Mouse (Mus musculus) midbrain, embryonic 16.5 days (tissue): Measurements from ENCODE around the gene Cxcr2. TPM values are rescaled to one million over a fixed set of nuclear protein-coding genes. Genes with fewer than 3 reads are reported as not detected.

Experiments
- ATAC-seq: fragments of 200-750 bp; cut with Nextera tagmentation; 2 replicates; pipeline ENCODE4 v1.8.0; 2017; ENCODE audit warnings: moderate TSS enrichment
- H3K27ac ChIP-seq: fragments of 300-500 bp; sonication (generic); 2 replicates; pipeline ENCODE4 v1.5.1; 2014; ENCODE audit warnings: mild to moderate bottlenecking, low read length, mixed read lengths
- H3K27me3 ChIP-seq: fragments of 300-500 bp; sonication (generic); 2 replicates; pipeline ENCODE4 v1.6.1; 2014; ENCODE audit warnings: low read depth, low read length, mixed read lengths; ENCODE audit not compliant: control insufficient read depth, insufficient read depth
- H3K36me3 ChIP-seq: fragments of 300-500 bp; sonication (generic); 2 replicates; pipeline ENCODE4 v1.6.1; 2014; ENCODE audit warnings: mild to moderate bottlenecking, low read length, moderate library complexity, mixed read lengths; ENCODE audit not compliant: control insufficient read depth, insufficient read depth
- H3K4me1 ChIP-seq: fragments of 300-500 bp; sonication (generic); 2 replicates; pipeline ENCODE4 v1.6.1; 2014; ENCODE audit warnings: mild to moderate bottlenecking, low read length, mixed read lengths; ENCODE audit not compliant: control insufficient read depth, insufficient read depth
- H3K4me2 ChIP-seq: fragments of 300-500 bp; sonication (generic); 2 replicates; pipeline ENCODE4 v1.6.1; 2014; ENCODE audit warnings: mild to moderate bottlenecking, low read length, mixed read lengths
- H3K4me3 ChIP-seq: fragments of 300-500 bp; sonication (generic); 2 replicates; pipeline ENCODE4 v1.5.1; 2014; ENCODE audit warnings: low read depth, mild to moderate bottlenecking, low read length, moderate library complexity, mixed read lengths
- H3K9ac ChIP-seq: fragments of 300-500 bp; sonication (generic); 2 replicates; pipeline ENCODE4 v1.6.1; 2014; ENCODE audit warnings: low read depth, low read length, mixed read lengths
- H3K9me3 ChIP-seq: fragments of 300-500 bp; sonication (generic); replicated peaks from 2 replicates; pipeline ENCODE4 v1.6.1; 2014; ENCODE audit warnings: mild to moderate bottlenecking, low read length, mixed read lengths; ENCODE audit not compliant: control insufficient read depth, poor library complexity, severe bottlenecking
- WGBS: fragments of 180-500 bp; shearing (Covaris S2); extraction: QIAGEN DNeasy Blood & Tissue Kit; methylation state at CpG from one replicate; pipeline ENCODE4 v1.1.7; 2014; 5-methylcytosine and 5-hydroxymethylcytosine counted together
- polyA plus RNA-seq: library from polyadenylated mRNA; unstranded; fragments of >200 nt; fragmentation: Nextera tagmentation; extraction: Ambion mirVana; gene quantifications from 2 replicates; pipeline ENCODE4 v1.2.1, GENCODE M21; 2015

Cxcr2 gene
- polyA plus RNA-seq, 1 experiment from 2014 or later = 0.08 TPM

DNA sequence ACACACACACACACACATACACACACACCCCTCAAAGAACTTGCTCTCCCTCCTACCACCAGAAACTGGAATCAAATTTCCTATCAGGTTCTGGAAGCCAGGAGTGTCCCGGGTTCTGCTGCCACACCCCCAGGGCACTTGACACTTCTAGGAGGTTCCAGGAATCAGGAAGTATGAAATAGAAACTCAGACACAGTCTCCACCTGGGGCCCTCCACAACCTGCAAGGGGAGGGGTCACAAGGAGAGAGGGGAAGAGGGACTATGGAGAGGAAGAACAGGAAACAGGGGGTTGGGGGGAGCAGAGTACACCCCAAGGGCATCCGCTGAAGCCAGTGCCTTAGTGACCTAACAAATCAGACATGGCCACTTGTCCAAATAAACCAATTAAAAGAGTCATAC lies 27.7 kb downstream of the Cxcr2 start:
- Histone ChIP-seq H3K4me3 (no peak overlapping the region), H3K4me1 (no peaks in the 10 kb centered on the region), H3K27ac (no peak overlapping the region), H3K9me3 (no peaks in the 10 kb centered on the region), H3K27me3 (no peaks in the 10 kb centered on the region; the same call in 1 of the 2 replicates), H3K4me2 (no peak overlapping the region), H3K9ac (no peak overlapping the region), H3K36me3 (no peaks in the 10 kb centered on the region)
- ATAC-seq = no peak
- 91% methylated on average over 2 of the region's 2 CpGs for WGBS

DNA sequence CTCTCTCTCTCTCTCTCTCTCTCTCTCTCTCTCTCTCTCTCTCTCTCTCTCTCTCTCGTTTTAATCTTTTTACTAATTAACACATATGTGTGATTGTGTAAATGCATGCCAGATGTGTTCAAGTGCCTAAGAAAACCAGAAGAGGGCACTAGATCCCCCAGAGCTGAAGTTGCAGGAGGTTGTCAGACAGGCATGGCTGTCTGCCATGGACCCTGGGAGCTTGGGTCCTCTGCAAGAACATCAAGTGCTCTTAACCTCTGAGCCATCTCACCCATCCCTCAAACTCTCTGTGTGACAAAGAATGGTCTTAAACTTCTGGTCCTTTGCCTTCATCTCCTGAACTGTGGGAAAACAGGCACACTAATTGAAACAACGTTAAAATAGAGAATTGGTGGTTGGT lies 29.2 kb downstream of the Cxcr2 start:
- Histone ChIP-seq H3K27me3 (no peaks in the 10 kb centered on the region), H3K4me1 (no peaks in the 10 kb centered on the region), H3K27ac (no peak overlapping the region), H3K4me3 (no peak overlapping the region), H3K9ac (no peak overlapping the region), H3K4me2 (no peak overlapping the region), H3K9me3 (no peaks in the 10 kb centered on the region), H3K36me3 (no peaks in the 10 kb centered on the region)
- ATAC-seq = no peak
- 60% methylated on average over 2 of the region's 2 CpGs for WGBS

DNA sequence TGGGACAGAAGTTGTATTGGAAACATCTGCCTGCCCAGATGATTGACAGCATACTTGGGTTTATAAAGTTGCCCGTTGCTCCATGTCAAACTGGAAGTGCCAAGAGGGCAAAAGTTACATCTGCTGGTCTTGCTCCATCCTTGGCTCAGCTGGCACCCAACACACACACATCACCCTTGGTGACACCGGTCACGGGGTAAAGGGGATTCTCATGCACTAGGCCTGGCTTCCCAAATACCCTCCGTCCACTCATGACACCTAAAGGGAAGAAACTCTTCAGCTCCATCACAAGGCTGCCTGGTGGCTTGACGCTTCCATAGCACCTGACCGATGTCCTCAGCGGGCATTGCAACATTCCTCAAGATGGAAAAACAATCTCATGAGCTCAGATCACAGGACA lies 36.7 kb downstream of the Cxcr2 start:
- WGBS = 92% methylated on average over 7 of the region's 7 CpGs
- H3K9ac ChIP-seq = no peak overlapping the region
- no peaks in the 10 kb centered on the region for H3K4me1 ChIP-seq
- no peak for ATAC-seq
- no peak overlapping the region for H3K27ac ChIP-seq
- H3K4me2 ChIP-seq = no peak overlapping the region
- no peak overlapping the region for H3K4me3 ChIP-seq
- no peaks in the 10 kb centered on the region for H3K36me3 ChIP-seq
- no peaks in the 10 kb centered on the region for H3K9me3 ChIP-seq
- no peaks in the 10 kb centered on the region for H3K27me3 ChIP-seq

DNA sequence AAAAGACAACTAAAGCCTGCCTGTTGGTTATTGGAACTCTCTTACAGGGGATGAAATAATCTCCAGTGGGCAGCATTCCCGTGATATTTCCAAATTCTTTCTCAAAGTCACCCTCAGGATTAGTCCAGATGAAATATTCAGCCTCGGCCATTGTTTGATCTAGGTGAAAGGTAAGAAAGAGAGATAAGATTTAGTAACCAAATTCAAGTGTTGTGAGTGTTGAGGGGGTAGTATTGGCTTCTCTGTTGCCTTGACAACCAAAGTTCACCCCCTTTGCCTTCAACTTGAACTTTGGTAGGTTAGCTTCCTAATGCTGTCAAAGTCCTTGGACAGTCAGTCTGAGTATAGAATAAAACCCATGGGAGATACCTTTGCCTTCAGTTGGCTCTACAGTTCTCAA lies 38.9 kb downstream of the Cxcr2 start:
- WGBS = 85% methylated on average over 2 of the region's 2 CpGs
- ATAC-seq = no peak
- no peaks in the 10 kb centered on the region for H3K4me1 ChIP-seq

DNA sequence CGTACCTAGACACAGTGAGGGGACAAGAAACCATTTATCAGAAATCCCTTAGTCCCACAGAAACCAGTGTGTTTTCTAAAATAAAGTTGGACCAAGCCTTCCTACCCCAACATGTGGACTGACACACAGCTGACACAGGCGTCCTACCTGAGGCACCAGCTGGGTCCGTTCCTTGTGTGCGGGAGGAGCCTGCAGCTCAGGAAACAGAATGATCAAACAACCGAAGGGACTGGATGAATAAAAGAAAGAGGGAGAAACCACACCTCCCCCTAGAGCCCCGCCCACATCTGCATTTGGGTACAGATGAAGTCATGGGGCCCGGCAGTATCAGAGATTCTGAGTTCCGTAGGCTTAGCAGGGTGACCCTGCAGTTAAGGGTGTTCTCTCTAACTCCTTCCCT lies 40.7 kb downstream of the Cxcr2 start, which contains the start of gene Cxcr1:
Gene Cxcr1, minus strand, starts transcription at position 187 of the 400 bp plus-strand sequence.
- Histone ChIP-seq H3K27me3 (no peaks in the 10 kb centered on the region), H3K9ac (no peak within 1 kb of the TSS), H3K4me2 (no peak within 1 kb of the TSS), H3K4me3 (no peak within 1 kb of the TSS), H3K4me1 (no peaks in the 10 kb centered on the region), H3K9me3 (no peaks in the 10 kb centered on the region), H3K27ac (no peak within 1 kb of the TSS), H3K36me3 (no peaks in the 10 kb centered on the region)
- ATAC-seq = no peak
- WGBS = 75% methylated on average over 8 of the region's 8 CpGs

More for the DNA sequence above, 38.9 kb downstream of the Cxcr2 start:
- no peaks in the 10 kb centered on the region for H3K9me3 ChIP-seq
- no peak overlapping the region for H3K4me3 ChIP-seq
- no peaks in the 10 kb centered on the region for H3K27me3 ChIP-seq
- no peak overlapping the region for H3K9ac ChIP-seq
- no peak overlapping the region for H3K27ac ChIP-seq
- H3K36me3 ChIP-seq = no peaks in the 10 kb centered on the region
- H3K4me2 ChIP-seq = no peak overlapping the region

DNA sequence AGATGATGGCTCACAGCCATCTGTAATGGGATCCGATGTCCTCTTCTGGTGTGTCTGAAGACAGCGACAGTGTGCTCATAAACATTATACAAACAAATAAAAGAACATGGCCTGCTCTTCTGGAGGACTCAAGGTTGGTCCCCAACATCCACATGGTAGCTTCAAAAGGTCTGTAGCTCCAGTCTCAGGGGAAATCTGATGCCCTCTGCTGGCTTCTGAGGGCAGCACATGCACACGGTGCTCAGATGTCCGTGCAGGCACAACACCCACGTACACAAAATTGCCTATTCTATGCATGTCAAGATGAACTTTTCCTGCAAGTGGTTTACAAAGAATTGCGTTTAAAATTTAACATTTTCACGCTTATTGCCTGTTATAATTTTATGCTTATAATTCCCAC lies 42.2 kb downstream of the Cxcr2 start:
- Histone ChIP-seq H3K27ac (no peak overlapping the region), H3K4me3 (no peak overlapping the region), H3K4me2 (no peak overlapping the region), H3K27me3 (no peaks in the 10 kb centered on the region), H3K9ac (no peak overlapping the region), H3K36me3 (no peaks in the 10 kb centered on the region), H3K4me1 (no peaks in the 10 kb centered on the region), H3K9me3 (no peaks in the 10 kb centered on the region)
- 47% methylated on average over 7 of the region's 7 CpGs for WGBS
- ATAC-seq = no peak

DNA sequence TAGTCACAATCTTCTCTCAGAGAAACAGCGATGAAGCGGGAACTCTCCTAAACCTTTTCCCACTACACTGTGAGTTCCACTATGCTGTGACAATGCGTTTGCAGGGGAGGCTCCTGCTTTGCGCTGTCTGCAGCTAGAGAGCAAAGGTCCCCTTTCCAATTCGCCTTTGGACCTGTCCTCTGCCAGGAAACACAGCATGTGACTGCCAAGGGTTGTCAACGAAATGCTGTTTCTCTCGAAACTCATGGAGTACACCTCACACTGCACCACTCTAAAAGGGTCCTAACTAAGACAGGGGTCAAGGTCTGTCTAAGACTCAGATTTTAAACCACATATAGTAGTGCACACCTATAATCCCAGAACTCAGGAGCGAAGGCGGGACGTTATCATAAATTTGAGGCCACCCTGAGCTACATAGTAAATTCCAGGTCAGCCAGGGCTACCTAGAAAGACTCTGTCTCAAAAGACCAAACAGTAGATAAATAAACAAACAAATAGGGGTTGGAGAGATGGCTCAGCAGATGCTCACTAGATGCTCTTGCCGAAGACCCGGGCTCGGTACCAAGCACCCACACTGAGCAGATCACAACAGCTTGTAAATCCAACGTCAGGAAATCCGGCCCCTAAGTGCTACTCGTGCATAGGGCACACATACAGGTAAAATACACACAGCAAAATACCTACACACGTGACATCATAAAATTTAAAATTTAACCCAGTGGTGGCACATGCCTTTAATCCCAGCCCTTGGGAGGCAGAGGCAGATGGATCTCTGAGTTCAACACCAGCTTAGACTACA lies 43.0 kb downstream of the Cxcr2 start:
- ATAC-seq = no peak
- no peak overlapping the region for H3K4me2 ChIP-seq
- no peaks in the 10 kb centered on the region for H3K27me3 ChIP-seq
- no peak overlapping the region for H3K9ac ChIP-seq
- no peaks in the 10 kb centered on the region for H3K36me3 ChIP-seq
- H3K27ac ChIP-seq = no peak overlapping the region
- WGBS = 83% methylated on average over 17 of the region's 17 CpGs
- H3K4me3 ChIP-seq = no peak overlapping the region
- no peaks in the 10 kb centered on the region for H3K9me3 ChIP-seq
- no peaks in the 10 kb centered on the region for H3K4me1 ChIP-seq

DNA sequence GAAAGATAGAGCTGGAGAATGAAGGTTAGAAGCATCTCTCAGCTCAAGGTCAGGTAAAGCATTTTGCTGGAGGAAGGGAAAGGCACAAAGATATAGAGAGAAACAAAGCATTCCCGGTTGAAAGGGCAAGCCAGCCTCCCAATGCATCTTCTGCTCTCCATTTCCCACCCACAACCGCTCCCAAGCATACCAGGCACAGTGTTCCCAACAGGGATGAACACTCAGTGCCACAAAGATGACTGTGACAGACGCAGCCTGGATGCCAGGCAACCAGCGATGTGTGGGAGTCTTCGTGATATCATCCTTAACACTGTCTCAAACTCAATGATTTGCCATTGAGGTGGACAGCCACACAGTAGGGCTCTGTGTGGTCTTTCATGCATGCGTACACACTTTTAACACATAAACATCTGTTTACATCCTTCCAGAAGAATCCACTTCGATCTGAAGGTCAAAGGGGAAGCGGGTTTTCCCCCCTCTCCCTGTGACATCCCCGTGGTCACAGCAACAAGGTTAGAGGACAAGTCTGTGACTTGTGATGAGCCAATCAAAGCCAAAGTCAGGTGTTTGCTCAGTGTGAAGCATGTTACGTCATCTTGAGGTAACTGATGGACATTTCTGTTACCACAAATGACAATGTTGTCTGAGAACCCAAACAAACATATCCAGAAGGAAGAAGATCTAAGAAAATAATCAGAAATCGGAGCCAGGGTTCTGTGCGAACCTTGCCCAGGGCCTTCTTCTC lies 44.1 kb downstream of the Cxcr2 start:
- no peaks in the 10 kb centered on the region for H3K4me1 ChIP-seq
- no peak overlapping the region for H3K9ac ChIP-seq
- WGBS = 83% methylated on average over 12 of the region's 12 CpGs
- no peak overlapping the region for H3K4me2 ChIP-seq
- H3K4me3 ChIP-seq = no peak overlapping the region
- H3K9me3 ChIP-seq = no peaks in the 10 kb centered on the region
- no peaks in the 10 kb centered on the region for H3K36me3 ChIP-seq
- no peak for ATAC-seq
- no peak overlapping the region for H3K27ac ChIP-seq
- no peaks in the 10 kb centered on the region for H3K27me3 ChIP-seq

DNA sequence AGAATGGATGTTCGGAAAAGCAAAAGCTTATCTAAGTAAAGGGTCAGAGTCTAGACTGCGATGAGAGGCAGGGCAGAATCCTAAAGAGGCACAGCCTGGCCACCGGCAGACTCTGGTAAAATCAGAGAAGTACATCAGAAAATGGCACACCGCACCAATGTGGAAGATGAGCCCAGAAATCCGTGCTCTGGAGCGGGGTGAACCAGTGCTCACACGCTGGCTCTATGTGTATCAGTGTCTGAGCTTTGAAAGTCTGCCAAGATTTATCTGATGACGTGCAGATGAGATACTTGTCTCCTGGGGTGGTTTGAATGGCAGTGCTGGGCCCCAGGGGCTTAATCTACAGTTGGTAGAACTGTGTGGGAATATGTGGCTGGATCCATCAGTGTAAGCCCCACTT lies 45.3 kb downstream of the Cxcr2 start:
- Histone ChIP-seq H3K4me2 (no peak overlapping the region), H3K27ac (no peak overlapping the region), H3K27me3 (no peaks in the 10 kb centered on the region), H3K4me1 (no peaks in the 10 kb centered on the region), H3K4me3 (no peak overlapping the region), H3K36me3 (no peaks in the 10 kb centered on the region), H3K9me3 (no peaks in the 10 kb centered on the region), H3K9ac (no peak overlapping the region)
- WGBS = 70% methylated on average over 8 of the region's 8 CpGs
- no peak for ATAC-seq
